Comparison of ENCODE assay signal across 20 mouse cellular contexts in genomic region chr11:104251121-104251520, GRCm38 (mm10). TPM values are rescaled to one million over a fixed set of nuclear protein-coding genes. Genes with fewer than 3 reads are reported as not detected.
DNase-seq lines count a peak whose midpoint lies in the region.
"Had no signal": no experiment of that assay in that cellular context is flagged by ENCODE, and none has a peak within 500 bp of the region (broad histone marks: within the 10 kb centered on the region; RNA-seq: fewer than 3 reads in every experiment).

No protein-coding gene starts in this region.

- intact Hi-C loops in left cerebral cortex, postnatal 25 days (cut with DNase I), result no loop called here

- DNase-seq in layer of hippocampus, adult 9-11 months, result peak; percentile 45
- no peak for DNase-seq in layer of hippocampus, adult 11-12 months (ENCODE audit: low spot score)
- peak; percentile 87 for DNase-seq in right cerebral cortex, adult 18-20 months
- no peak for DNase-seq in right cerebral cortex, postnatal 10 days (ENCODE audit: low spot score in 2 of 2)
- DNase-seq in left cerebral cortex, postnatal 25 days (ENCODE audit: low spot score in 2 of 2), result peak; percentile 60 to 94
- peak; percentile 77 for DNase-seq in telencephalon, adult 2 months (ENCODE audit: low read depth, low spot score)
- no peak for DNase-seq in heart, adult 9 months (ENCODE audit: low spot score in 2 of 2)
- DNase-seq: adrenal gland, adult 2 months; adrenal gland, postnatal 36 days; cerebellum, adult 2 months; cerebellum, postnatal 14 days; forebrain, postnatal 0 days; gastrocnemius, postnatal 10 days; kidney, adult 2 months; kidney, postnatal 36 days; liver, postnatal 0 days; lung, postnatal 36 days; thymus, adult 18-20 months; thymus, postnatal 25 days had no signal

RNA-seq across cellular contexts. Expression of gene Mapt, which starts 19.9 kb away (rescaled TPM):
- 100 to 1,000 TPM; 323 to 328 TPM for total RNA-seq in left cerebral cortex, postnatal 25 days (2021)
- total RNA-seq: granulocyte monocyte progenitor cell, adult 5-6 weeks had no signal

Comparison
In these comparisons a context has a peak if more than half of its experiments do, and no peak if none do; other contexts are left out.
1. DNase-seq: peak in layer of hippocampus, adult 9-11 months (single experiment), right cerebral cortex, adult 18-20 months (single experiment), left cerebral cortex, postnatal 25 days (2 of 2) and telencephalon, adult 2 months (single experiment); none in layer of hippocampus, adult 11-12 months (single experiment), right cerebral cortex, postnatal 10 days (0 of 2) and heart, adult 9 months (0 of 2).